Mouse (Mus musculus): Measurements from ENCODE around the gene Tlx3.

The Tlx3 gene

GRCm38 (mm10) chr11:33197133-33197514 is 6.3 kb downstream of the Tlx3 start:
- DNase-seq (ENCODE audit: low read depth, low spot score) = no peak

GRCm38 (mm10) chr11:33196447-33197132 is 6.8 kb downstream of the Tlx3 start:
- no peak for DNase-seq (ENCODE audit: low read depth, low spot score)

GRCm38 (mm10) chr11:33195531-33196446 is 7.6 kb downstream of the Tlx3 start:
- no peak for DNase-seq (ENCODE audit: low read depth, low spot score)

GRCm38 (mm10) chr11:33195061-33195460 is 8.3 kb downstream of the Tlx3 start:
- DNase-seq (ENCODE audit: low read depth, low spot score) = no peak

DNA sequence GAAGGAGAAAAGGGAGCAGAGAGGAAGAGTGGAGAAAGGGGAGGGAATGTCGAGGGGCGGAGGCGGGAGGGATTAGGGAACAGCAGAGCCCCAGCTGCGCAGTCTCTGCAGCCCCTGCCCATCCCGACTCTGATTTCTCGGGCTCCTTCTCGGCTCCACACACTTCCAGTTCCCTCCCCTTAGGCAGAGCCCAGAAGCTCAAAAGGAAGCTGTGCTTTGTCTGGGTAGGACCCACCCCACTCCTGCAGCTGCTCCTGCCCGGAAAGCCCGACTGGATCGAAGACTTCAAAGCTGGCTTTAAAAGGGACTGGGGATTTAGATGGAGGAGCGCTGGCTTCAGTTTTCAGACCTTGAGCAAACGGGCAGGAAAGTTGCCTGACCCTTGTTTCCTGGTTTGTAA is 9.7 kb downstream of the Tlx3 start:
- no peak for DNase-seq (ENCODE audit: low read depth, low spot score)

- DNase-seq (ENCODE audit: low read depth, low spot score) = no peak
Observed at GRCm38 (mm10) chr11:33181804-33182203, 21.6 kb downstream of the Tlx3 start.

- DNase-seq (ENCODE audit: low read depth, low spot score) = no peak
Observed at GRCm38 (mm10) chr11:33180701-33181116, 22.7 kb downstream of the Tlx3 start.

GRCm38 (mm10) chr11:33179802-33180201 is 23.6 kb downstream of the Tlx3 start:
- no peak for DNase-seq (ENCODE audit: low read depth, low spot score)

- no peak for DNase-seq (ENCODE audit: low read depth, low spot score)
Observed at GRCm38 (mm10) chr11:33176525-33177245, 26.7 kb downstream of the Tlx3 start.

- no peak for DNase-seq (ENCODE audit: low read depth, low spot score)
Observed at GRCm38 (mm10) chr11:33175768-33176167, 27.6 kb downstream of the Tlx3 start.

GRCm38 (mm10) chr11:33170489-33170888 is 32.9 kb downstream of the Tlx3 start:
- DNase-seq (ENCODE audit: low read depth, low spot score) = no peak

- peak; percentile 99 for DNase-seq (ENCODE audit: low read depth, low spot score)
Observed at GRCm38 (mm10) chr11:33162998-33163506, 40.3 kb downstream of the Tlx3 start, which contains the start of gene Npm1. Gene Npm1 (minus strand): TSS chr11:33163206.

GRCm38 (mm10) chr11:33162211-33162997 is 41.0 kb downstream of the Tlx3 start:
- no peak for DNase-seq (ENCODE audit: low read depth, low spot score)

DNA sequence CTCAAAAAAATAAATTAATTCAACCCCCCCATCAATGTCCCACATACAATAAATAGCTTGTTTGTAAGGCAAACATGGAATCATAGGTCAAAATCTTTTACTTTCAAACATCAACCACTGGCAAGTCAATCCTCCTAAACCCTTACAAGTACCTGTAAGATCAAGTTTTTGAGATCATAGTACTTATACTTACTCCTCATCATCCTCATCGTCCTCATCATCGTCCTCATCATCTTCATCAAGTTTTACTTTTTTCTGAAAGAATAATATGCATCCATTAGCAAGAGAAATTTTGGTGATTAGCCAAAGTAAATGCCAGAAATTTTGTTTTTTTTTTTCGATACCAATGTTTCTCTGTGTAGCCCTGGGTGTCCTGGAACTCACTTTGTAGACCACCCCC is 43.6 kb downstream of the Tlx3 start:
- DNase-seq (ENCODE audit: low read depth, low spot score) = no peak

DNA sequence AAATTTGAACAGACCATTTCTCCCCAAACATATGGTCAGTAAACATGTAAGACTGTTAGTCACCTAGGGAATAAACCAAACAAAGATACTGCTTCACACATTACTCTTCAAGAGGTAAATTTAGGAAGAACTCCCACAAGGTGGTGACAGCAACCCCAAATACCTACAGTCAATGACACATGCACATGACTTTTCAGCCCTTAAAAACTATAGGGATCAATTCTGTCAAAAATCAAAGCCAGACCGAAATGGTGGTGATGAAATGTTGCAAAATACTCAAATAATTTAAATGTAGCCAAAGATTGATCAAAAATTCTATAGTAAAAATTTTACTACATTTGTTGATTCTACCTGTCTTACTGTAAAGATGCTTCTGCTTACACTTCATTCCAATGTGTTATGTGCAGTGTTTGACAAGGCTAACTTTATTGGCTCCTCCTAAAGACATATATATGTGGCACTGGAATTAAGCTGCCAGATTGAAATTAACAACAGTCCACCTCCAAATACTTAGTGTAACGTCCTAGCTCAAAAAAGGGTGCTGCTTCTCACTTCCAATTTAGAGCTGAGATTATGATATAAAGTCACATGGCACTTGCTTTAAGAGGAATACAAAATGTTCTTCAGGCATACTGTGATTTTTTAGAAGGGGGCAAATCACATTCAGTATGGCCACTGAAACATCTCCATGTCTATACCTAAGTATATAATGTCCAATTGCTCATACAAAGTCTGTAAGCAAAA is 45.8 kb downstream of the Tlx3 start:
- no peak for DNase-seq (ENCODE audit: low read depth, low spot score)

DNA sequence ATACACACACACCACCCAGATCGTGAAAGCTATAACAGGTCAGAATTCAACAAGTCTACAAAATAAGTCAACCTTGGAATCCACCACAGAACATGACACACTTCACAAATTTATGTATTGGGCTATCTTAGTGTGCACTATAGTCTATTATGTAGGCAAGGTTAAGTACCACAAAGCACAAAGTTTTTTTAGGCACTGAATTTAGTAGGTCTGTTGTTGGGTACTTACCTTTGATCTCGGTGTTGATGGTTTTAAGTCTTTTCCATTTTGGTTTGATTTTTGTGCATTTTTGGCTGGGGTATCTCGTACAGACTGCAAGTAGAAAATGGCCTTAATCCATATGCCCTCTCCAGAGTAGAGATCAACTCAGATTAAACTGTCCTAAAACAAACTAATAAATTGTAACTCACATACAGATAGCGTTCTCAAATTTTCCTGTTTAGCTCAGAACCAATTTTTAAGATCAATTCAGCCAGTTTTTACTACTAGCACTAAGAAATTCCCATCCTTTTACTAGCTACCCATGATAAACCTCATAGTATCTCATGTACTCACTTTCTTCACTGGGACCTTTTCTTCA is 46.9 kb downstream of the Tlx3 start:
- no peak for DNase-seq (ENCODE audit: low read depth, low spot score)

DNA sequence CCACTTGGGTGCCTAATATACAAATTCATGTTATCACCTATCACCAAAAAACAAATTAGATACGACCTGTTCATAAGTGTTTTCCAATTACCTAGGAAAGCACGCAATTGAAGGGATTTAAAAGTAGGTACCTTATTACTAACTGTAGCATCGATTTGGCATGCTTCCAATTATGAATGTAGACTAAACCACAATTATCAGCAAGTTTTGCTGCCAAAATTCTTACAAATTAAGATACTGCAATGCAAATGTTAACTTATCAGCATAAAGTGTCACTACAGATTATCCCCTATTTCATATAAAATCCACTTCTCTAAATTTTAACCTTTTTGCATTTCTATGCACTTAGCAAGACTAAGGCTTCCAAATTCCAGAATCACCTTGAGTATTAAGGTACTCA is 48.9 kb downstream of the Tlx3 start:
- no peak for DNase-seq (ENCODE audit: low read depth, low spot score)

- DNase-seq (ENCODE audit: low read depth, low spot score) = no peak
Observed at GRCm38 (mm10) chr11:33152997-33153396, 50.4 kb downstream of the Tlx3 start.

GRCm38 (mm10) chr11:33151780-33152145 is 51.6 kb downstream of the Tlx3 start:
- no peak for DNase-seq (ENCODE audit: low read depth, low spot score)

GRCm38 (mm10) chr11:33151128-33151779 is 52.1 kb downstream of the Tlx3 start:
- DNase-seq (ENCODE audit: low read depth, low spot score) = no peak
